Comparison of ENCODE assay signal across 8 mouse cellular contexts in the genomic region with DNA sequence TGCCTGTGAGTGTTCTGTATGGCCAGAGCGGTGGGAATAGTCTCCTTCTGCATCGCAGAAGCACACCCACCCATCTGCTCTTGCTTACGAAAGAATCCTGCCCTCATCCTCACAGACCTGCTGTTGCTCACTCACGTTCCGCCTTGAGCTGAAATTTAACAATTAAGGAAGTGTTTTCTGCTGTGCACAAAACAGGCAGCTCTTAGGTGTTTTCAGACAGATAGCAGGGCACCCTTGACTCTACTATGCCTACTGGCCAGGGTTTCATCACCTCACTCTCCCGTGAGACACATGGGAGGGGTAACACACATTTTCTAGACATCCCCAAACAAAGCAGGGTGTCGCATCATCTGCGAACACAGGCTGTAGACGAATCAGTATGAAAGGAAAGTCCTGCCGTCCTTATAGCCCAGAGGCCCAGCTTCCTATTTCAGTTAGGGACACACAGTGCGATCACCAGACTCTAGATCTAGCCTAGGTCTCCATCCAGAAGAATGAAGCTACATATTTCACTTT. TPM values are rescaled to one million over a fixed set of nuclear protein-coding genes. Genes with fewer than 3 reads are reported as not detected.
DNase-seq lines count a peak whose midpoint lies in the region; ATAC-seq and TF ChIP-seq lines count a peak whose summit lies in the region.

No protein-coding gene starts in this region.

- H3K4me1 ChIP-seq in kidney, embryonic 16.5 days (ENCODE audit: insufficient read depth, low read length), result peaks cover 24% of the 10 kb centered on the region
- H3K4me1 ChIP-seq in bone marrow macrophage, adult 2 months (ENCODE audit: control insufficient read depth, insufficient read depth, low read length), result peaks cover 51% of the 10 kb centered on the region
- peaks cover 41% of the 10 kb centered on the region for H3K4me1 ChIP-seq in forebrain, embryonic 14.5 days (ENCODE audit: control insufficient read depth, insufficient read depth, low read length)

- intact Hi-C loops in left cerebral cortex, postnatal 4 days (cut with DNase I), result loop anchor here (5.0 to 10.0 kb wide), 2 partner anchors 87 to 130 kb away; no protein-coding TSS in a partner anchor

- no peak for ATAC-seq in kidney, embryonic 16.5 days (ENCODE audit: low FRiP score, low TSS enrichment)
- ATAC-seq in forebrain, embryonic 14.5 days, result peak; percentile 63
- peak; percentile 38 for ATAC-seq in monocyte, adult 5-6 weeks (replicated peaks; ENCODE audit: insufficient number of reproducible peaks, low FRiP score, low TSS enrichment, poor library complexity, severe bottlenecking)

- no peaks in the 10 kb centered on the region for H3K9me3 ChIP-seq in kidney, embryonic 16.5 days (ENCODE audit: low read length)
- no peaks in the 10 kb centered on the region for H3K9me3 ChIP-seq in forebrain, embryonic 14.5 days (replicated peaks; ENCODE audit: control insufficient read depth, low read length)

- H3K27me3 ChIP-seq in kidney, embryonic 16.5 days (ENCODE audit: insufficient read depth, low read length), result no peaks in the 10 kb centered on the region
- H3K27me3 ChIP-seq in forebrain, embryonic 14.5 days (replicated peaks; ENCODE audit: control insufficient read depth, insufficient read depth, low read length), result no peaks in the 10 kb centered on the region

- peak overlapping the region; percentile 33 for H3K4me3 ChIP-seq in kidney, embryonic 16.5 days (ENCODE audit: low read length)
- peak overlapping the region; percentile 77 for H3K4me3 ChIP-seq in bone marrow macrophage, adult 2 months (ENCODE audit: insufficient read depth, low read length)
- peak overlapping the region; percentile 61 for H3K4me3 ChIP-seq in forebrain, embryonic 14.5 days (ENCODE audit: low read depth, low read length)

- no peak for TF ChIP-seq CTCF in bone marrow macrophage, adult 2 months (IDR thresholded peaks at IDR 0.05; ENCODE audit: low read depth, low read length)

- no peak for DNase-seq in kidney, postnatal 10 days
- DNase-seq in forebrain, embryonic 14.5 days (ENCODE audit: low spot score), result peak; percentile 80
- DNase-seq in left cerebral cortex, postnatal 4 days, result peak; percentile 24
- DNase-seq in urinary bladder, postnatal 14 days (ENCODE audit: low spot score), result no peak
- DNase-seq in thymus, postnatal 14 days, result no peak

- H3K27ac ChIP-seq in kidney, embryonic 16.5 days (ENCODE audit: low read length), result 0 out of 2 replicates have a peak overlapping the region, but pooled peaks have one; percentile 0
- peak overlapping the region; percentile 93 for H3K27ac ChIP-seq in bone marrow macrophage, adult 2 months (ENCODE audit: insufficient read depth, low read depth, low read length)
- H3K27ac ChIP-seq in forebrain, embryonic 14.5 days (ENCODE audit: low read depth, low read length), result peak overlapping the region; percentile 94

- H3K9ac ChIP-seq in kidney, embryonic 16.5 days (replicated peaks; ENCODE audit: low read length), result peak overlapping the region; percentile 6
- H3K9ac ChIP-seq in forebrain, embryonic 14.5 days (ENCODE audit: low read length), result peak overlapping the region; percentile 88

- TF ChIP-seq POLR2A in bone marrow macrophage, adult 2 months (IDR thresholded peaks at IDR 0.05; ENCODE audit: borderline replicate concordance, low read depth, low read length), result no peak

- no peaks in the 10 kb centered on the region for H3K36me3 ChIP-seq in kidney, embryonic 16.5 days (ENCODE audit: insufficient read depth, low read length)
- no peaks in the 10 kb centered on the region for H3K36me3 ChIP-seq in forebrain, embryonic 14.5 days (ENCODE audit: control insufficient read depth, insufficient read depth, low read length)

- peak overlapping the region; percentile 52 for H3K4me2 ChIP-seq in kidney, embryonic 16.5 days (replicated peaks; ENCODE audit: low read depth, low read length)
- peak overlapping the region; percentile 68 for H3K4me2 ChIP-seq in forebrain, embryonic 14.5 days (ENCODE audit: low read length)

- 30% methylated on average over 11 of the region's 11 CpGs for WGBS in kidney, embryonic 16.5 days
- 8% methylated on average over 11 of the region's 11 CpGs for WGBS in forebrain, embryonic 14.5 days

RNA-seq across cellular contexts. Expression of gene Gng2, which starts 2.4 kb away (rescaled TPM):
- 52.5 and 53.5 TPM in 2 replicates for polyA plus RNA-seq in kidney, embryonic 16.5 days (2015; fragmentation: Nextera tagmentation; extraction: Ambion mirVana)
- 210 and 216 TPM in 2 replicates for polyA plus RNA-seq in bone marrow macrophage, adult 2 months (2012; ENCODE audit: insufficient read depth, insufficient read length, missing spikeins)
- 423 and 429 TPM in 2 replicates for polyA plus RNA-seq in forebrain, embryonic 14.5 days (2014; fragmentation: Nextera tagmentation; extraction: Ambion mirVana)
- 100 to 1,000 TPM; 813 to 824 TPM for total RNA-seq in left cerebral cortex, postnatal 4 days (2021)
- 22.2 to 39.8 TPM (median 35.7 TPM) in 3 replicates for total RNA-seq in monocyte, adult 5-6 weeks (2017)

Comparison
In these comparisons a context has a peak if more than half of its experiments do, and no peak if none do; other contexts are left out.
1. H3K27ac ChIP-seq: peak in every context shown above with its lines; median percentile 94 in forebrain, embryonic 14.5 days; 93 in bone marrow macrophage, adult 2 months; 0 in kidney, embryonic 16.5 days.
2. DNase-seq: peak in forebrain, embryonic 14.5 days (single experiment) and left cerebral cortex, postnatal 4 days (single experiment); none in kidney, postnatal 10 days (single experiment), urinary bladder, postnatal 14 days (single experiment) and thymus, postnatal 14 days (single experiment).
3. Peak in every context shown above with its lines, with median percentiles within 50 percentile points of each other: H3K4me3 ChIP-seq.